Mouse (Mus musculus) ovary, adult 18-20 months (tissue): ENCODE data around the gene Prdm11.

Experiments used
- DNase-seq: peaks from one replicate; pipeline ENCODE4 v3.0.0; 2022; ENCODE audit warnings: low spot score, mixed read lengths

The Prdm11 gene

DNA sequence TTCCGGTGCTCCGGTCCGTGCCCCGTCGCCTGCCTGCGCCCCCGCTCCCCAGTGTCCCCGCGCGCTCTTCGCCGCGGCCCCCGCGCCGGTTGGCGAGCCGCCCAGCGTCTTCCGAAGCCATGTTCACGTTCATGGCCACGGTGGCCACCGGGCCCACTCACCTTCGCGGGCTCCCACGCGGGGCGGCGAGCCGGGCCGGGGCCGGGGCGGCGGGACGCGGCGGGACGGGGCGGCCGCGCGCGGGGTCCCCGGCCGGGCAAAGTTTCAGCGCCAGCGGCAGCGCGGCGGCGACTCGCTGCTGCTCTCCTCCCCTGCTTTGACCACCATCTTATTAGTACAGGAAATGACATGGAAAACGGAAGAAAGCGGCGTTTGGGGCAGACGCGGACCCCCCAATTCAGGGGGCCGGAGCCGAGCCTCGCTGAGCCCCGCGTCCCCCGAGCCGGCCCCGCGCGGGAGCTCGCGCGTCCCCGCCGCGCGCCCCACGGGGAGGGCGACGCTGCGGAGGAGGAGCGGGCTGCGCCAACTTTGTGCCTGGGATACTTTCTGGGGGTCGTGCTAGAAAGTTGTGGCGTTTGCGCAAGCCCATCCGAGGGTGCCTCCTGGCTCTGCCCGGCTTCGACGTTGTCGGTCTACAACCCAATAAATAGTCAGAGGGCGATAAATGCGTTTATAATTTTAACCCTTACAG is at the start of gene Prdm11:
Prdm11 (minus strand) TSS at position 350 of the 691 bp plus-strand sequence.
- DNase-seq = no peak

GRCm38 (mm10) chr2:93092347-93092746 is 46.4 kb upstream of the Prdm11 start:
- DNase-seq = no peak

- DNase-seq = no peak
These were observed 45.7 kb upstream of the Prdm11 start for GRCm38 (mm10) chr2:93091679-93092078.

DNA sequence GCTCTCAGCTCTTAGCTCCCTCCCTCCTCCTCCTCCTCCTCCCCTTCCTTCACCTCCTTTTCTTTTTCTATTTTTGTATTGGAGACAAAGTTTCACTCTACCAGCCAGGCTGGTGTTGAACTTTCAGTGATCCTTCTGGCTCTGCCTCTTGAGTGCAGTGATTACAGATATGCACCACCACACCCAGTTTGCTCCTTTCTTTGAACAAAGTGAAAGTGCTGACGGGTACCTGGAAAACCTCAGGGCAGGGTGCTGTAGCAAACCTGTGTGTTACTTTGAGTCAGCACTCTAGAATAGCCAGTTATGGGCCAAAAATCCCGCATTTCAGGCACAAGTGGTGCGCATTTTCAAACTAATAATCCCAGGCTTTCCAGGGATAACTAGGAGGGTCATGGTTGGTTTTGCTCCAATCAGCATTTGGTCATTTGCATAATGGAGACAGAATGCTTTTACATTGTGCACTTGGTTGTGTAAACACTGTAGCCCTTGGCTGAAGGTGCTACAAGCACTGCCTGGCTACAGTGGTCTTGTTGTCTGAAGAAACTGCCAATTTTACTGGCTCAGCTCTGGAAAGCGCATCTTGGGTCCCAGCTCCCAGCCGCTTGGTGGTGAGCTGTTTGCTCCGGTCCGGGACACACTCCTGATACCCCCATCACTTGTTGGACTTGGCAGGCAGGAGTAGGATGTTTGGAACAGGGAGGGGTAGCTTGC is 43.6 kb upstream of the Prdm11 start:
- DNase-seq = no peak

DNA sequence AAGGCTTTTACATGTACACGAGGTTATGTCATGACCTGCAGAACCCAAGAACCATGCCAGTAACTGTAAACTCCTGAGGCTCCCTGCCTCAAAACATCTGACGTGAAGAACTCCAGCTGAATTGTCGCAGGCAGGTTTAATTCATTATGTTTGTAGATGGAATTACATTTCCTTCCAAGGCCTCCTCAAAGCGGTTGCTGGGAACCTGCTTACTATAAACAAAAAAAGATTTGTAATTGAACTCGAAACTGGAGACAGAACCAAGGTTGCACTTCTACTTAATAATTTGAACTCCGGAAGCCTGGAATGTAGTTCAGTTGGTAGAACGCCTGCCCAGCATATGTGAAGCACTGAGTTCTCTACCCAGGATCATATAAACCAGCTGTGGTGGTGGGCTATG is 42.0 kb upstream of the Prdm11 start:
- DNase-seq = no peak

DNA sequence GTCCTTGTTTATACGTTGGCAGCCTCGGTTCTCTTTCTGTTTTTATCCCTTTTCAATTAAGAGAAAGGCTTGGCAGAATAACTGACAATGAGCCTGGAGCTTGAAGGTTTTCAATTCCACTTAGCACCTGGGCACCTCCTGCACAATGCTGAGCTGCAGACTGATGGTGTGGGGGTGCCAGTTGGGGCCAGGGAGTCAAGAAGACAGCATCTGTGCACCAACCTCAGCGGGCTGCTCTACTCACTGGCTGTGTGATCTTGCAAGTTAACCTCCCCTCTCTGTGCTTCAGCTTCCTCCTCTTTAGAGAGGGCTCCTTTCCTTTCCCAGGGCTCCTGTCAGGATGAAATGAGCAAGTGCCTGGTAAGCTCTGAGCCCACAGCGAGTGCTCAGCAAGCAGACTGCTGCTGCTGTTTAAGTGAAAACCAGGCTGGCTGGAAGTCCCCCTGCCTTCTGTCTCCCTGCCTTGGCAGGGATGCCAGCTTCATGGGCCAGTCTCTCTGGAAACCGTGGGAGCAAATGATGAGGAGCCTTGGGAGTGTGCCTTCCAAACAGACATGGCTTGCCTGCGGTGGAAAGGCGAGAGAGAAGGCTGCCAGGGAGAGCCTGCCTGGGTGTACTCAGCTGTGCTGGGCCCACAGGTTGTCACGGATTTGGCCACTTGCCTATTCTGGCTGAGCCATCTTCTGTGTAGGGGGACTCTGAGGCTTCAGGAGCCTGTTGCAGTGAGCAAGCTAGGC is 39.5 kb upstream of the Prdm11 start:
- DNase-seq = no peak

- DNase-seq = no peak
These were observed 38.5 kb upstream of the Prdm11 start for GRCm38 (mm10) chr2:93084481-93084880.

DNA sequence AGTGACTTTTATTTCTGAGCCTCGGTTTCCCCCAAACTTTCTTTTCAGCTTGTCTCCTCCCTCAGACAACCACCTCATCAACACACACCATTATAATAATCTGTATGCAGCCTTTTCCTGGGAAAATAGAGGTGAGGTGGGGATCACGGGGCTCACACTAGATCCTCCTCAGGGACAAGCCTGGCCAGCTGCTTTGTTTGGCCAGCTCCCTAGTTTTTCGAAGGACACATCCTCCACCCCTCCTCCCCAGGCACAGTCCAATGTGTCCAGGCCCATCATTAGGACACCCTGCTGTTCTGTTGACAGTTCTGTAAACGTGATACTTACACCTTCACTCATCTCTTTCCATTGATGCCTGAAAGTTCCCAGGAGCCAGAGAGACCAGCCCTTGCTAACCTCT is 37.4 kb upstream of the Prdm11 start:
- no peak for DNase-seq

DNA sequence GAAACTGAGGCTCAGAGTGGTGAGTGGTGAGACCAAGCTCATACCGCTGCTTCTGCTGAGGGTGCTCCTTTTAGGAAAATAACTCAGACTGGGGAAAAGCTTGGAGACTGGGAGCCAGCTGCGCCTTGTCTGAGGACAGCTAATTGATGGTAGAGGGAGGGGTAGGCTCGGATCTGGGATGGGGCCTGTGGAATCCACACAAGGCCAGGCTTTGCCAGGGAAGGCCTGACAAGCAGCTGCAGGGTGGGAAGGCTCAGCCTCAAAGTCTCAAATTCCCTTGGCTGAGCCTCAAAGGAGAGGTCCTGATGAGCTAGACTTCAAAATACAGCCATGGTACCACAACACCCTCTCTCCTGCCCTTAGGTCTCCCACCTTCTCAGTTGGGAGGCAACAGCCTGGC is 36.9 kb upstream of the Prdm11 start:
- no peak for DNase-seq

DNA sequence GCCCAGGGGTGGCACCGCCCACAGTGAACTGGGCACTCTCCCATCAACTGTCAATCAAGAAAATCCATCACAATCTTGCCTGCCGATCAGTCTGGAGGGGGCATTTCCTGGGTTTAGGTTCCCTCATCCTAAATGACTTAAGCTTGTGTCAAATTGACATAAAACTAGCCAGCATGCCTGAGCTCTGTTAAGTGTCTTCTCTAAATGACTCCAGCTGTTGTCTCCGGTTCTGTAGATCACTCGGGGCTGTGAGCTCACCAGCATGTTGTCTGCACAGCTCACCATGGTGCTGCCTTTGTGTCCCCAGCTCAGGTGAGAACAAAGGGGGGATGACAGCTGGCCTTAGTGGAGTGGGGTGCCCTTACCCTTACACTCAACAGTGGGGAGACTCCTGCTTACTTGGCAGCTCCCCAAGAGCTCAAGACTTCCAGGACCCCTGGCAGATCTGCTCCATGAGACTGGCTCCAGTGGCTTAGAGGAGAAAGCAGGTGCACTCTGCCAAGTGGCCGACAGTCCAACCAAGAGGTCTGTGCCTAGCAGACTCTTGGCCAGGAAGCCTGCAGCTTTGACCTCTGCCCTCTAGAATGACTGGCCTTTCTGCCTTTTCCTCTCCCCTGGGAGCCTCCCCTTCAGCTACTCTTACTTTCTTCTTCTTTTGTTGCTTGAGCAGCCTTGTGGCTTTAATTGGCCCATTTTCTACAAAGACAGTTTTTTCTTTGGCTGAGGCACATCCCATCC is 35.1 kb upstream of the Prdm11 start:
- no peak for DNase-seq

GRCm38 (mm10) chr2:93079394-93079793 is 33.4 kb upstream of the Prdm11 start:
- no peak for DNase-seq

DNA sequence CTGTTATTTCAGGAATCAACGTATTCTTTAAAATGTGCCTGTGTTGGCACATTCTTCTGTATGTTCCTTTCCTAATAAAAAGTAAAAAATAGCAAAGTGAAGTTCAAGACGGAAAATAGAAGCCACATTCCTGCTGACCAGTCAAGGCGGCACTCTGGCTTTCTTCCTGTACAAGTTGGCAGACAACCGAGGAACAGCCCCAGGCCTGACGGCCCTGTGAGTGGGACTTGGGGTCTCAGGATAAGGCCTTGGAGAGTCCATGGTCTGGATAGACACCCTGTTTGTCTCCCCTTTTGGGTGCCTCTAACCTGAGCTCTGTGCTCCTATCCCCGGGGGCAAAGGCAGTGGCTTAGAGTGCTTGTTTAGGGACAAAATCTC is 30.6 kb upstream of the Prdm11 start:
- no peak for DNase-seq

DNA sequence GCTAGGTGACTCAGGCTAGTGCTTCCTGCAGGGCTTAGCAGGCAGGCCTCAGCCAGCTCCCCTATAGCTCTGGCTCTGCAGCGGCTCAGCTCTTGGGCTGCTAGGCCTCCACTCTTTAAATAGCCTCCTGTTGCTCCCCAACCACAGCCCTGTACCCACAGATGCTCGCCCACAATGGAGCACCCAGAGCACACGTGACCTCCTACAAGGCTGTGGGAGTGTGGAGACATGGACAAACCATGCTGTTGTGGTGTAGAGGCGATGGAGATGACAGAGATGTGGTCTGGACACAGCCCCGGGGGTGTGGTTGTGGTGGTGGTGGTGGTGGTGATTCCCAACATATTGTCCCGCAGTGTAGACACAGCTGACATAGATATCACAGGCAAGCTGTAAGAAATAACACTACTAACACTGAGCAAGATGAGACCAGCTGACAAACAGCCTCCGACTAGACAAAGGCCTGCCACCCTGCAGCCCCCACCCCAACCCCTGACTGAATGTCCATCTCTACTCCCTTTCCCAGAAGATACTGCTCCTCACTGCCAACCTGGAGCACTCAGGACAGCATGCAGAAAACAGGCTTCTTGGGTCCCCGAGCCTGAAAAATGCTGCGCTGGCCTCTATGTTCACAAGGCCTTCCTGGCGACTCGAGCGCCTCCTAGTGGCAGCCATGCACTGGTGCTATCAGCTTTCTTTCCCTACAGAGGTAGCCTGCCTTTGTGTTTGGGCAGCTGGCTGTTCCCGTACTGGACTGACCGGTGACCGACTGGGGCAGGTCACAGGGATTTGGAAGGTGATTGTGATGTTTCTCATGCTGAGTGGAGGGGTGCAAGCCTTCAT is 30.0 kb upstream of the Prdm11 start:
- no peak for DNase-seq

DNA sequence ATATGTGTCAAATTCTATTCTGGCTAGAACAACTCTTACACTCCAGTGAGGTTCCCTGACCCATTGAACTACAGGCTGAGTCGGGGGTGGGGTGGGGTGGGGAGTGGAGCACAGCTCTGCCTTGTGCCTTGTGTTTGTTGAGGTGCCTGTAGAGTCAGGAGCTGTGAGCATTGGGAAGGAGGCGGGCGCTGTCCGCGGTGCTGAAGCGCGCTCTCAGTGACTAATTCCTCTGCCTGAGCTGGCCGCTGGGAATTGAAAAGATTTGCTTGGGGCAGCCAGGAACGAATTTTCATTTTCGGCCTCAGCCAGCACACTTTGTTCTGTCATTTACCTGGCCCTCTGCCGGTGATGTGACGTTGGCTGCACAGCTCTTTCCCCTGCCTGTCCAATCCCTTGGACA is 25.7 kb upstream of the Prdm11 start:
- DNase-seq = peak; percentile 43

DNA sequence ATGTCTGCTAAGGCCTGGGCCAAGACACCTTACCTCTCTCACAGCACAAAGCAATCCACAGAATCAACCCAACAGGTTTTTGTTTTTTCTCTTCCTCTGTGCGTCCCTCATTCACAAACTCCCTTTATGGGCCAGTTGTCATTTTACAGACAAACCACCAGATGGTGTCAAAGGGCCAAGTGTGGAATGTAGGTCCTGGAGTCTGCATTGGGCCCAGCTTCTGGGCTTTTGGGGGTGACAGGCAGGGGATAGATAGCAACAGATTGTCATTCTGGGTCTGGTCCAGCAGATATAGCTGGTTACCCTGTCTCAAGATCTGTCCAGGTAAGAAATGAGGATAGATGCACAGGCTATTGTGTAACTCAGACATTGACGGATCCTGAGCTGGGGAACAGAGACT is 23.0 kb upstream of the Prdm11 start:
- no peak for DNase-seq

GRCm38 (mm10) chr2:93063347-93063746 is 17.4 kb upstream of the Prdm11 start:
- DNase-seq = no peak

- DNase-seq = no peak
These were observed 5.9 kb upstream of the Prdm11 start for GRCm38 (mm10) chr2:93051873-93052272.

- DNase-seq = peak; percentile 50
These were observed 2.8 kb upstream of the Prdm11 start for GRCm38 (mm10) chr2:93048601-93049323.

- DNase-seq = no peak
These were observed 1.6 kb upstream of the Prdm11 start for GRCm38 (mm10) chr2:93047491-93048050.

DNA sequence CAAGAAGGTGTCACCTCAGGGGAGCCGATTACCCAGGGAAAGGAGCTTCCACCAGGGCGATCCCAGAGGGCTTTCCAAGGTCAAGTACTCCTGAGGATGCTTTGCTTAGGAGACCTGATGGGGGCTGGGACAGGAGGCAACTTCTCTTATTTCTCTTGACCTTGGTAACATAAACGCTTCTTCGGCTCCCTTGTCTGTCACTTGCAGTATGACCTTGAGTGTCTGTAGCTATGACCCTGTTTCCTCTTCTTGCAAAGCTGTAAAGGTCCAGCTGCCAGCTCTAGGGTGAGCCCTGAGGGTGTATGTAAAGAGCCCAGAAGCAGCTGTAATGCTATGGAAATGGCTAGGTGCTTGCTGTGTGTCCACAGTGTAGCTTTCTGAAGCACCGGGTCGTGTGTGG is 1.1 kb upstream of the Prdm11 start:
- no peak for DNase-seq

- DNase-seq = no peak
These were observed 505 bp upstream of the Prdm11 start for GRCm38 (mm10) chr2:93046509-93046835.
